Mouse (Mus musculus) hematopoietic stem cell, adult 5-6 weeks (primary cell): ENCODE measurements around the gene Ranbp1. TPM values are rescaled to one million over a fixed set of nuclear protein-coding genes. Genes with fewer than 3 reads are reported as not detected.

ENCODE experiments used
- total RNA-seq: library from RNA; stranded (forward); fragments of 172-1452, 232-1000 nt; gene quantifications from 2 replicates; pipeline ENCODE4 v1.2.3, GENCODE M21; 2017

Gene Ranbp1
- total RNA-seq, 1 experiment from 2014 or later = 415 TPM

Other genes with a start within 250 kb of the Ranbp1 start
- gene Dgcr6, start 195.9 kb downstream of the Ranbp1 start, total RNA-seq = 19.6 and 29.7 TPM in 2 replicates
- 41.1 and 67.9 TPM in 2 replicates for gene Prodh, start 158.5 kb downstream of the Ranbp1 start, total RNA-seq
- gene Rtn4r, start 121.1 kb downstream of the Ranbp1 start, total RNA-seq = 0.19 TPM in 1 of 2 replicates, not detected in the other
- gene Ccdc188, start 30.9 kb downstream of the Ranbp1 start, total RNA-seq = not detected in 2 replicates
- gene Zdhhc8, start 13.6 kb downstream of the Ranbp1 start, total RNA-seq = 9.4 and 9.6 TPM in 2 replicates
- 86.8 and 88.1 TPM in 2 replicates for gene Trmt2a, start 53 bp downstream of the Ranbp1 start, total RNA-seq
- not detected in 2 replicates for gene Gm49776, start 9.6 kb upstream of the Ranbp1 start, total RNA-seq
- 62.5 and 84.9 TPM in 2 replicates for gene Dgcr8, start 40.5 kb upstream of the Ranbp1 start, total RNA-seq
- gene Tango2, start 99.4 kb upstream of the Ranbp1 start, total RNA-seq = 11.7 and 13.9 TPM in 2 replicates
- 4.7 and 12.7 TPM in 2 replicates for gene Arvcf, start 99.5 kb upstream of the Ranbp1 start, total RNA-seq
- gene Txnrd2, start 177.7 kb upstream of the Ranbp1 start, total RNA-seq = 12.6 and 16.3 TPM in 2 replicates
- 54.8 and 57.7 TPM in 2 replicates for gene Comt, start 178.1 kb upstream of the Ranbp1 start, total RNA-seq
- gene Gnb1l, start 250.0 kb upstream of the Ranbp1 start, total RNA-seq = 4.4 and 4.5 TPM in 2 replicates